Mouse (Mus musculus): ENCODE measurements around the gene Ifnl3. TPM values are rescaled to one million over a fixed set of nuclear protein-coding genes. Genes with fewer than 3 reads are reported as not detected.

Ifnl3 gene
- polyA plus RNA-seq, 1 experiment, result not detected

- WGBS, result 81% methylated on average over 3 of the region's 3 CpGs
- DNase-seq (ENCODE audit: low read depth, low spot score), result no peak
Observed at GRCm38 (mm10) chr7:28573236-28573635, 50.6 kb downstream of the Ifnl3 start.

Other genes starting within 250 kb of the Ifnl3 start
- 1.9 and 2.9 TPM in 2 replicates for gene Eid2b, start 245.1 kb upstream of the Ifnl3 start, polyA plus RNA-seq (2012; rRNA removed)
- gene Selenov, start 231.7 kb upstream of the Ifnl3 start, polyA plus RNA-seq (2012; rRNA removed), result not detected in 2 replicates
- 0.41 and 0.55 TPM in 2 replicates for gene Dll3, start 220.6 kb upstream of the Ifnl3 start, polyA plus RNA-seq (2012; rRNA removed)
- 96.5 and 103 TPM in 2 replicates for gene Timm50, start 210.8 kb upstream of the Ifnl3 start, polyA plus RNA-seq (2012; rRNA removed)
- gene Supt5, start 184.1 kb upstream of the Ifnl3 start, polyA plus RNA-seq (2012; rRNA removed), result 67.7 and 84.2 TPM in 2 replicates
- 1,007 and 1,073 TPM in 2 replicates for gene Rps16, start 172.2 kb upstream of the Ifnl3 start, polyA plus RNA-seq (2012; rRNA removed)
- 20.4 and 27.5 TPM in 2 replicates for gene Plekhg2, start 150.2 kb upstream of the Ifnl3 start, polyA plus RNA-seq (2012; rRNA removed)
- gene Zfp36, start 142.6 kb upstream of the Ifnl3 start, polyA plus RNA-seq (2012; rRNA removed), result 83.2 and 119 TPM in 2 replicates
- gene Med29, start 130.1 kb upstream of the Ifnl3 start, polyA plus RNA-seq (2012; rRNA removed), result 50.4 and 52.9 TPM in 2 replicates
- gene Paf1, start 129.9 kb upstream of the Ifnl3 start, polyA plus RNA-seq (2012; rRNA removed), result 41.4 and 54.7 TPM in 2 replicates
- gene Gmfg, start 85.4 kb upstream of the Ifnl3 start, polyA plus RNA-seq (2012; rRNA removed), result 13.4 and 16.2 TPM in 2 replicates
- 1.7 and 2.0 TPM in 2 replicates for gene Lrfn1, start 70.9 kb upstream of the Ifnl3 start, polyA plus RNA-seq (2012; rRNA removed)
- gene Ifnl2, start 12.4 kb upstream of the Ifnl3 start, polyA plus RNA-seq (2012; rRNA removed), result not detected in 2 replicates
- 3.1 and 4.3 TPM in 2 replicates for gene Sycn, start 18.0 kb downstream of the Ifnl3 start, polyA plus RNA-seq (2012; rRNA removed)
- 0.11 TPM in 2 replicates for gene Nccrp1, start 24.4 kb downstream of the Ifnl3 start, polyA plus RNA-seq (2012; rRNA removed)
- 45.3 and 61.6 TPM in 2 replicates for gene Samd4b, start 75.3 kb downstream of the Ifnl3 start, polyA plus RNA-seq (2012; rRNA removed)
- 52.1 and 72.9 TPM in 2 replicates for gene Pak4, start 75.3 kb downstream of the Ifnl3 start, polyA plus RNA-seq (2012; rRNA removed)
- not detected in 2 replicates for gene Acp7, start 108.5 kb downstream of the Ifnl3 start, polyA plus RNA-seq (2012; rRNA removed)
- 1.6 and 1.8 TPM in 2 replicates for gene Fbxo27, start 170.0 kb downstream of the Ifnl3 start, polyA plus RNA-seq (2012; rRNA removed)
- 0.89 TPM in 2 replicates for gene Fbxo17, start 194.0 kb downstream of the Ifnl3 start, polyA plus RNA-seq (2012; rRNA removed)
- 67.1 and 70.6 TPM in 2 replicates for gene Mrps12, start 219.0 kb downstream of the Ifnl3 start, polyA plus RNA-seq (2012; rRNA removed)
- 25.0 and 27.4 TPM in 2 replicates for gene Sars2, start 219.2 kb downstream of the Ifnl3 start, polyA plus RNA-seq (2012; rRNA removed)
- not detected in 2 replicates for gene Ccer2, start 233.3 kb downstream of the Ifnl3 start, polyA plus RNA-seq (2012; rRNA removed)
- gene Sirt2, start 243.9 kb downstream of the Ifnl3 start, polyA plus RNA-seq (2012; rRNA removed), result 40.2 and 53.9 TPM in 2 replicates
- 56.7 and 72.9 TPM in 2 replicates for gene Nfkbib, start 244.7 kb downstream of the Ifnl3 start, polyA plus RNA-seq (2012; rRNA removed)

Data from large intestine, adult 2 months (tissue).